In genomic region chr4:53307121-53307520, GRCm38 (mm10) we compare ENCODE assay signal across 13 mouse cellular contexts.
"Had no signal": no experiment of that assay in that cellular context is flagged by ENCODE, and none has a peak within 500 bp of the region (broad histone marks: within the 10 kb centered on the region; RNA-seq: fewer than 3 reads in every experiment).

No protein-coding gene starts in this region.

- DNase-seq: kidney, adult 18-20 months; kidney, postnatal 10 days; lung, adult 2 months; midbrain, embryonic 14.5 days; right cerebral cortex, postnatal 14 days; thymus, postnatal 4 days had no signal

- H3K4me1 ChIP-seq: liver, embryonic 15.5 days; midbrain, embryonic 10.5 days; stomach, embryonic 15.5 days had no signal

- H3K27me3 ChIP-seq: liver, embryonic 15.5 days; neural tube, embryonic 13.5 days; stomach, embryonic 15.5 days had no signal

- H3K4me2 ChIP-seq: liver, embryonic 11.5 days; liver, embryonic 15.5 days; neural tube, embryonic 13.5 days; stomach, embryonic 15.5 days had no signal

- H3K9ac ChIP-seq: liver, embryonic 15.5 days; neural tube, embryonic 13.5 days; stomach, embryonic 15.5 days had no signal

- H3K9me3 ChIP-seq: limb, embryonic 10.5 days; liver, embryonic 15.5 days; midbrain, embryonic 10.5 days; neural tube, embryonic 13.5 days; stomach, embryonic 15.5 days had no signal

- H3K4me3 ChIP-seq: left cerebral cortex, adult 2 months; limb, embryonic 10.5 days; liver, embryonic 15.5 days; midbrain, embryonic 10.5 days; neural tube, embryonic 13.5 days; stomach, embryonic 15.5 days had no signal

- H3K36me3 ChIP-seq: limb, embryonic 10.5 days; liver, embryonic 15.5 days; midbrain, embryonic 10.5 days; neural tube, embryonic 13.5 days; stomach, embryonic 15.5 days had no signal

- H3K27ac ChIP-seq: left cerebral cortex, adult 2 months; limb, embryonic 10.5 days; liver, embryonic 15.5 days; midbrain, embryonic 10.5 days; neural tube, embryonic 13.5 days; stomach, embryonic 15.5 days had no signal
